Mouse (Mus musculus): ENCODE results near the gene Fcrl5. TPM values are rescaled to one million over a fixed set of nuclear protein-coding genes. Genes with fewer than 3 reads are reported as not detected.

The Fcrl5 gene
- total and polyA plus RNA-seq, 2 experiments, result 0.04 TPM; not detected in 1

DNA sequence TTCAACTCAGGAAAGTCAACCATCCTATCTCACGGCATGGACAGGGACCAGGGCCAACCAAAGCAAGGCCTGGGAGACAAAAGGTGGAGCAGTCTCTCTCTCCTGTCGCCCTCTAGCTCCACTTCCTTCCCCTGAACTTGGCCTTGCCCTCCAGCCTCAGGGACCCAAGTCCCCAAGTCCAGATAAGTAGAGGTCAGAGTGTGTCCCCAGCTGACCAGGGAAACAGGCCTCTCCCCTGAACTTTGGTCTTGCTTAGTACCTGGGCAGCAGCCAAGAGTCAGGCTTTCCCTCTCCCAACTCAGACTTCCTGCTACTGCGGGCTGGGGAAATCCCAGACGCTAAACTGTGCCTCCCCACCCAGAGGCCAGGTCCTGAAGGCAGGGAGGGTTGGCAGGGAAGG is 73.5 kb downstream of the Fcrl5 start:
- no peak; the same call in 1 of the 2 replicates for TF ChIP-seq POLR2A (IDR thresholded peaks at IDR 0.05; ENCODE audit: extremely low read depth, insufficient read depth, low read length)
- no peak for TF ChIP-seq CTCF (IDR thresholded peaks at IDR 0.05; ENCODE audit: low read depth, low read length)
- no peak overlapping the region; the same call in 1 of the 2 replicates for H3K4me3 ChIP-seq (ENCODE audit: insufficient read depth, low read depth, low read length)
- H3K9ac ChIP-seq (ENCODE audit: low read depth, low read length), result peak overlapping the region; percentile 24
- no peaks in the 10 kb centered on the region for H3K27me3 ChIP-seq (ENCODE audit: control insufficient read depth, insufficient read depth, low read length)
- H3K4me1 ChIP-seq (ENCODE audit: control insufficient read depth, insufficient read depth, low read length), result peaks cover 6% of the 10 kb centered on the region
- 0% methylated on average over 4 of the region's 4 CpGs for WGBS
- DNase-seq (ENCODE audit: extremely low read depth, low read depth, low spot score), result peak; percentile 93
- no peaks in the 10 kb centered on the region for H3K36me3 ChIP-seq (ENCODE audit: control insufficient read depth, insufficient read depth, low read length)
- peak overlapping the region; percentile 61 for H3K27ac ChIP-seq (replicated peaks; ENCODE audit: insufficient read depth, low read depth, low read length)
- H3K79me2 ChIP-seq (ENCODE audit: control insufficient read depth, insufficient read depth, low read length), result no peaks in the 10 kb centered on the region

DNA sequence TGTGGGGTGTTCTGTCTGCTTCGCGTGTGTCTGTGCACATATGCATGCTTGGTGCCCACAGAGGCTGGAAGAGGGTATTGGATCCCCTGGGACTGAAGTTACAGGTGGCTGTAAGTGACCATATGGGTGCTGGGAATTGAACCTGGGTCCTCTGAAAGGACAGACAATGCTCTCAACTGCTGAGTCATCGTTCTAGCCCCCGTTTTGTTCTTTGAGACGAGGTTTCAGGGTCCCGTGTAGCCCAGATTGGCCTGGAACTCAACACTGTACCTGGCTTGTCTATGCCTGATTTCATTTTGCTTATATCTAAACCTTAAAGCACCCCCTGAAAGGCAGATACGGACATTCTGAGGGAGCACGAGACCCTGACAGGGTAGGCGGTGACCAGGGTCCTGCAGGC is 75.3 kb downstream of the Fcrl5 start:
- Histone ChIP-seq H3K9ac (ENCODE audit: low read depth, low read length) (no peak overlapping the region), H3K4me1 (ENCODE audit: control insufficient read depth, insufficient read depth, low read length) (peaks cover 7% of the 10 kb centered on the region), H3K27me3 (ENCODE audit: control insufficient read depth, insufficient read depth, low read length) (no peaks in the 10 kb centered on the region), H3K27ac (replicated peaks; ENCODE audit: insufficient read depth, low read depth, low read length) (no peak overlapping the region), H3K36me3 (ENCODE audit: control insufficient read depth, insufficient read depth, low read length) (no peaks in the 10 kb centered on the region), H3K4me3 (ENCODE audit: insufficient read depth, low read depth, low read length) (no peak overlapping the region), H3K79me2 (ENCODE audit: control insufficient read depth, insufficient read depth, low read length) (no peaks in the 10 kb centered on the region)
- no peak for TF ChIP-seq POLR2A (IDR thresholded peaks at IDR 0.05; ENCODE audit: extremely low read depth, insufficient read depth, low read length)
- TF ChIP-seq CTCF (IDR thresholded peaks at IDR 0.05; ENCODE audit: low read depth, low read length), result no peak
- WGBS, result 98% methylated on average over 9 of the region's 9 CpGs
- no peak for DNase-seq (ENCODE audit: extremely low read depth, low read depth, low spot score)

DNA sequence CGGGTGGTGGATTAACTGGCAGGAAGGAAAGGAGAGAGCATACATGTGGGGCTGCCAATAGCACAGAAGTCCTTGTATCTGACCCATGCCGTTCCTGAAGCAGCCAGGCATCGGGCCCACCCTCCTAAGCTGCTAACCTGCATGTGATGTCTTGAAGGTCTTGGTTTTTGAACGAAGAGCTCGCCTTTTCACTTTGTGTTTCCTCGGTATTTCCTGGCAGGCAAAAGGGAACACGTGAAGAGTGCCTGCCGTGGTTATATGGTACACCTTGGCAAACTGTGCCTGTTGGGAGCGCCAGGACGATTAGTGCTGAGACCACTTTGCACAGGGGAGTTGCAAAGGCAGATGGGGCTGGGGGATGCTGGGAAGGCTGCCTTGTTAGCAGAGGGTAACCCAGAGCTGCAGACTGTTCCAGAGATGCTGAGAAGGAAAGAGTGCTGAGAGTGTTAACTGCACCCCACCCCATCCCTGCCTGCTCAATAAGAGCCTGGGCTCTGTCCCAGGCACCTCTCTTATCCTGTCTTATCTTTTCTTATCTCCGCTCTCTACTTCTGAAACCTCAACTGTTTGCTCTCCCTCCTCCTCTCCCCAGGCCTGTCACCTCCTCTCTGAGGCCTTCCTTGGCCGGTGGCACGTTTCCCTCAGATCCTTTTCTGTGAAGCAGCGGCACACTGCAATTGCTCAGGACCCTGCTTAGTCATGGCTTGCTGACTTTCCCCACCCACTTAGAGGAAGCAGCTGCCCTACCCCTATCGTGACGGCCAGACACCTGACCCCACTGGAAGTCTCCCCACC is 76.6 kb downstream of the Fcrl5 start:
- no peak for DNase-seq (ENCODE audit: extremely low read depth, low read depth, low spot score)
- Histone ChIP-seq H3K79me2 (ENCODE audit: control insufficient read depth, insufficient read depth, low read length) (no peaks in the 10 kb centered on the region), H3K27ac (replicated peaks; ENCODE audit: insufficient read depth, low read depth, low read length) (no peak overlapping the region), H3K4me3 (ENCODE audit: insufficient read depth, low read depth, low read length) (no peak overlapping the region), H3K36me3 (ENCODE audit: control insufficient read depth, insufficient read depth, low read length) (no peaks in the 10 kb centered on the region), H3K27me3 (ENCODE audit: control insufficient read depth, insufficient read depth, low read length) (no peaks in the 10 kb centered on the region), H3K9ac (ENCODE audit: low read depth, low read length) (no peak overlapping the region), H3K4me1 (ENCODE audit: control insufficient read depth, insufficient read depth, low read length) (peaks cover 7% of the 10 kb centered on the region)
- 65% methylated on average over 16 of the region's 16 CpGs for WGBS
- TF ChIP-seq POLR2A (IDR thresholded peaks at IDR 0.05; ENCODE audit: extremely low read depth, insufficient read depth, low read length) (no peak), CTCF (IDR thresholded peaks at IDR 0.05; ENCODE audit: low read depth, low read length) (no peak)

DNA sequence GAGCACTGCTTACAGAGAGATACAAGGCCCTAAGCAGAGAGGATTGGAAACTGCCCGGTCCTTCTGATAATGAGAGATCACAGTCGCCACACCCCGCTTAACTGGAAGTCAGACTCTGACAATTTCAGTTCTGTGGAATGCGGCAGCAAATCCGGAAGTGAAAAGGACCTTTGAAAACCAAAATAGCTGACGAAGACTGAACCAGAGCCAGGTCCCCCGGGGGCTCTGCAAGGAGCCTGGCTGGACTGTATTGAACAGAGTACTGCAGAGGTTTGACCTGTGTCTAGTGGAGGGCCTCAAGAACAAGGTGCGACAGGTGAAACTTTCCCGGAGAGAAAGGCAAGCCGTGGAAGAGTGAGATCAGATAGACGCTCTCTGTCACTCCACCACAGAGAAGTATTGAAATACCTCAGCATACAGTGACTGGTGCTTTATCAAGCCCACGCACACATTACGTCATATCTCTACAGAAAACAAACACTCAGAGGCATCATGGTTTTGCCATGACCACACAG is 80.1 kb downstream of the Fcrl5 start:
- 40% methylated on average over 13 of the region's 13 CpGs for WGBS
- Histone ChIP-seq H3K36me3 (ENCODE audit: control insufficient read depth, insufficient read depth, low read length) (no peaks in the 10 kb centered on the region), H3K27ac (replicated peaks; ENCODE audit: insufficient read depth, low read depth, low read length) (no peak overlapping the region), H3K4me3 (ENCODE audit: insufficient read depth, low read depth, low read length) (no peak overlapping the region), H3K27me3 (ENCODE audit: control insufficient read depth, insufficient read depth, low read length) (no peaks in the 10 kb centered on the region), H3K4me1 (ENCODE audit: control insufficient read depth, insufficient read depth, low read length) (peaks cover 2% of the 10 kb centered on the region; the same call in 1 of the 2 replicates), H3K79me2 (ENCODE audit: control insufficient read depth, insufficient read depth, low read length) (no peaks in the 10 kb centered on the region), H3K9ac (ENCODE audit: low read depth, low read length) (no peak overlapping the region)
- peak; percentile 17 for DNase-seq (ENCODE audit: extremely low read depth, low read depth, low spot score)
- no peak for TF ChIP-seq CTCF (IDR thresholded peaks at IDR 0.05; ENCODE audit: low read depth, low read length)

DNA sequence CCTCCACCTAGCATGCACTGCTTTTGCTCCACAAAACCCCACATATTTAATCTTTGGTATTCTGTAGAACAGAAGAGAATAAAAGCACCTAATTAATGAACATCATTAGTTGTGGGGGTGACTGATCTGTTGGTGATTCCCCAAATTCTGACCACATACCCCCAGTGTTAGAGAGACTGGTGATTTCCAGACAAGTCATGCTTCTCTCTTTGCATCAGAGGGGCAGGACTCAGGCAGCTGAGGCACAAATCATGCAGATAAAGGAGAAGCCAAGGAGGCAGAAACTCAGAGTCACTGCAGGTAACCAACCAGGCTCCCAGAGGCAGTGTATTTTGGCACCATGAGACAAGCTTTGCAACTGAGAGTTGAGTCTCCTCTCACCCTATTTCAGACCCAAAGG is 82.9 kb downstream of the Fcrl5 start:
- Histone ChIP-seq H3K9ac (ENCODE audit: low read depth, low read length) (no peak overlapping the region), H3K36me3 (ENCODE audit: control insufficient read depth, insufficient read depth, low read length) (no peaks in the 10 kb centered on the region), H3K4me3 (ENCODE audit: insufficient read depth, low read depth, low read length) (no peak overlapping the region), H3K27ac (replicated peaks; ENCODE audit: insufficient read depth, low read depth, low read length) (no peak overlapping the region), H3K4me1 (ENCODE audit: control insufficient read depth, insufficient read depth, low read length) (peaks cover 2% of the 10 kb centered on the region; the same call in 1 of the 2 replicates), H3K27me3 (ENCODE audit: control insufficient read depth, insufficient read depth, low read length) (no peaks in the 10 kb centered on the region), H3K79me2 (ENCODE audit: control insufficient read depth, insufficient read depth, low read length) (no peaks in the 10 kb centered on the region)
- no peak for TF ChIP-seq CTCF (IDR thresholded peaks at IDR 0.05; ENCODE audit: low read depth, low read length)
- DNase-seq (ENCODE audit: extremely low read depth, low read depth, low spot score), result no peak

DNA sequence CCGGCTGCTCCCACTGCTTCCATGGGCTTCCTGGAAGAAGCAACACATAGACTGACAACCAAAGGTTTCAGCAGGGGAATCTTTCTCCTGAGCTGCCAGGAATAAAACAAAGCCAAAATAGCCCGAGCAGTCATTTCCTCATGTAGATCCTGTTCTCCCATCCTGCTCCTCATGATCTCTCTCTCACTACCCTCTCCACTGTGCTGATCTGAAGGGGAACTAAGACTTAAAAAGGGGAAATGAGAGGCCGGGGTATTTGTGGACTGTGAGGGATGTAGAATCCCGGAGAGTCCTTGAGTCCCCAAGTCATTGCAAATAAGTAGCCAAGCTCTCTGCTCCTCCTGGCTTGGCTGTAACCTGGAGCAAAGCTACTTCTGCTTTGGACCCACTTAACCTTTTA is 85.6 kb downstream of the Fcrl5 start:
- no peak overlapping the region for H3K27ac ChIP-seq (replicated peaks; ENCODE audit: insufficient read depth, low read depth, low read length)
- TF ChIP-seq POLR2A (IDR thresholded peaks at IDR 0.05; ENCODE audit: extremely low read depth, insufficient read depth, low read length) (no peak), CTCF (IDR thresholded peaks at IDR 0.05; ENCODE audit: low read depth, low read length) (no peak)
- peaks cover 4% of the 10 kb centered on the region; the same call in 1 of the 2 replicates for H3K79me2 ChIP-seq (ENCODE audit: control insufficient read depth, insufficient read depth, low read length)
- no peak overlapping the region for H3K9ac ChIP-seq (ENCODE audit: low read depth, low read length)
- H3K27me3 ChIP-seq (ENCODE audit: control insufficient read depth, insufficient read depth, low read length), result no peaks in the 10 kb centered on the region
- H3K36me3 ChIP-seq (ENCODE audit: control insufficient read depth, insufficient read depth, low read length), result no peaks in the 10 kb centered on the region
- WGBS, result 74% methylated on average over 4 of the region's 4 CpGs
- no peak overlapping the region for H3K4me3 ChIP-seq (ENCODE audit: insufficient read depth, low read depth, low read length)
- H3K4me1 ChIP-seq (ENCODE audit: control insufficient read depth, insufficient read depth, low read length), result 0 out of 2 replicates have a peak, but pooled peaks cover 4% of the 10 kb centered on the region
- DNase-seq (ENCODE audit: extremely low read depth, low read depth, low spot score), result peak; percentile 30
